Mouse (Mus musculus): ENCODE measurements around the gene Polr2f. TPM values are rescaled to one million over a fixed set of nuclear protein-coding genes. Genes with fewer than 3 reads are reported as not detected.

Gene Polr2f
- polyA plus RNA-seq (2017; shearing (Covaris generic)), result 100 to 1,000 TPM; 105 to 132 TPM

DNA sequence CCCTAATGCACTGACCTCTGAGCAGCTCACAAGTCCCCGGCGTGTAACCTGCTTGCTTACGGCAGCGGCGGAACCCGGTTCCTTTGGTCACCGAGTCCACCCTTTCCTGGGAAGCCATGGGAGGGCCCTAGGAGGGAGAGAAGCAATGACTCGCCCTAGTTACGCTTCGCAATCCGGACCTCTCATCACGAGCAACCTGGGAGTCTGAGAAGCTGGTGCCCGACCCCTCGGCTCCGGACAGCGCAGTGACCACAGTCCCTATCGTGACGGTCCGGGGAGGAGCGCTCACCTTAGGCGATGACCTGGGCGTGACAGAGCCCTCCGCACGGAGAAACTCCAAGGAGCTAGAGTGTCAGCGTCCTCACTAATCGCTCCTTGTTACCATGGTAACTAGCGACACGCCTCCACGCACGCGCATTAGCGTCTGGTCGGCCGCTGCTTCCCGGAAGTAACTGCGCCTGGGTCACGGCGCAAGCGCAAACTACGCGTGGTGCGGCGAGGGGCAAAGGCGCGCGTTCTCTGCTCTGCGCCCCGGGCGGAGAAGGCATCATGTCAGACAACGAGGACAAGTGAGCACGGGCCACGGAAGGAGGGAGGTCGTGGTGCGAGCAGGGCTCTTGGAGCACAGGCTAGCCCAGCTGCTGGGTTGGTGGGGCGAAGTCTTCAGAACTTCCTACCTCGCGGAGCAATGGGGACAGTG lies at the start of gene Polr2f, which contains the start of gene 1700088E04Rik:
Gene Polr2f, plus strand, starts transcription at position 144 of the 700 bp plus-strand sequence.
Gene 1700088E04Rik, minus strand, starts transcription at position 388 of the 700 bp plus-strand sequence.
- peak; percentile 74 for ATAC-seq

DNA sequence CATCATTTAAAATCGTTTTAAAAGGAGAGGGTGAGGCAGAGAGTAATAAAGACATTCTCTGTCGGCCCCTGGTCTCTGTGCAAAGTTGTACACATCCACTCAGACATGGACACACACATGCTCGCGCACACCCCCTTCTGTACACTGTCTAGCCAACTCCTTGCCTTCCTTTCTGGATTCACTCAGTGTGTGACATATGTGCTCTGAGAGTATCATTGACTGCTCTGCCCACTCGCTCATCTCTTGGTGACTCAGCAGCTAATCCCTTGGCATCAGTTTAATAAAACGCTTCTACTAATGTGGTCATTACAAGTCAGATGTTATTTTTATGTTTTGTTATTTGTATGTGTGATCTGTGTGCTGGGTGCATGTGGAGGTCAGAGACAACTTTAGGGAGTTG lies 48.5 kb upstream of the Polr2f start:
- ATAC-seq, result no peak

DNA sequence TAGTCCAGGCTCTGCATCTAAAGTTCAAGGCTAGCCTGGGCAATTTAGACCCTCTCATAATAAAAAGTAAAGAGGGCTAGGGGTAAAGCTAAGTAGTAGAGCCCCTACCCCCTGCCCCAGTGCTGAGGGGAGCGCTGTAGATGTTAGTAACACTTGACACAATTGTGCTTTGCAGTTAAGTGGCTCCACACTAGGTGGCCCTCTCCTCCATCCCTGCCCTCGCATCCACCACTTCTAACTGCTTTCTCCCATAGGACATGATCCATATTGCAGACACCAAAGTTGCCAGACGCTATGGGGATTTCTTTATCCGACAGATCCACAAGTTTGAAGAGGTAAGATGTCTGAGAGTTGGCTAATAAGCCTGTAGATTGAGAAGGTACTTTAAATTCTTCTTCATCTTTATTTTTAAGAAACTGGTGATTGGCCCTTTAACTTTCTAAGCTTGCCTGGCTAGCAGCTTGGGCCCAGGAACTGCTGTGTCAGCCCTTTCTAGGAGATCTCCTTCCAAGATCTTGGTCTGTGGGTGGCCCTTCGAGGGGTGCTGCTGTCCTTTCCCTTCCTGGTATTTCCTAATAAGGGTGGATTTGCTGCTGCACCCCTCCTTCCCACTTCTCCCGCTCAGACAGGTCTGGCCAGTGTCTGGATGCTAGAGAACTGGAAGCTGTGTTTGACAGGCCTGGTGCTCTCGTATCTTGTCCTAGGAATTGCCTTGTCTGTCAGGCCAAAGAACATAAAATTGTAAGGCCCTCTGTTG lies 47.5 kb upstream of the Polr2f start:
- ATAC-seq, result no peak

DNA sequence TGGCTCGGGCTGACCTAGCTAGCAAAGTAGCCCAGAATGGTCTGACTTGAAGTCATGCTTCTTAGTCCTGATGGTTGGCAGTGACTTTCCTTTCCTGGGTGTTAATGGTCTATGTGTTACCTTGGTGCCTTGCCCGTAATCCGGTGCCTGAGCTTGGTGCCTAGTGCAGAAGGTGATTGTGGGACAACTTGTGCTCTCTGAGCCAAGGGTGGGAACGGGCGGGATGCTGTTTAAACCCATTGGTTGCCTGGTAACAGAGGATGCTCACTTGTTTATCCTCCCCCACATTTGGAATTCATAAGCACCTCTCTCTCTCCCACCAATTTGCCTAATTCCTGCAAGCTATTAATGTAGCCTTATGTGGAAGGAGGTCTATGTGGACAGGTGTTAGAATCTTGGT lies 45.3 kb upstream of the Polr2f start:
- ATAC-seq, result no peak

DNA sequence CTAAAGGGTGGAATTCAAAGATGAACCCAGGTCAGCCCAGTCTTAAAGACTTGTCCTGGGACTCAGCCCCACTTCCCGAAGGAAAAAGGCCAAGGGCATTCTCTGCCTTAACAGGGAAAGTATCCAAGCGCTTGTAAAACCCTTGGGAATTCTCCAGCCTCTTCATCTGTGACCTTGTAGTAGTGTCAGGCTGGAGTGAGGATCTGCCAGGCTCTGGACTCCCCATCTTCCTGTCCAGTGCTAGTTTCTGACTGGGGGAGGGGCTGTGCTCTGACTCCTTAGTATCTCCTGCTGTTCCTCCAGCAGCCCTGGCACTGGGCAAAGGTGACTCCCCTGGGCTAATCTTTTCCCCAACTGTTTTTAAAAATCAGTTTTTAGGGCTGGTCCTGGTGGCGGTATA lies 44.3 kb upstream of the Polr2f start:
- ATAC-seq, result no peak

DNA sequence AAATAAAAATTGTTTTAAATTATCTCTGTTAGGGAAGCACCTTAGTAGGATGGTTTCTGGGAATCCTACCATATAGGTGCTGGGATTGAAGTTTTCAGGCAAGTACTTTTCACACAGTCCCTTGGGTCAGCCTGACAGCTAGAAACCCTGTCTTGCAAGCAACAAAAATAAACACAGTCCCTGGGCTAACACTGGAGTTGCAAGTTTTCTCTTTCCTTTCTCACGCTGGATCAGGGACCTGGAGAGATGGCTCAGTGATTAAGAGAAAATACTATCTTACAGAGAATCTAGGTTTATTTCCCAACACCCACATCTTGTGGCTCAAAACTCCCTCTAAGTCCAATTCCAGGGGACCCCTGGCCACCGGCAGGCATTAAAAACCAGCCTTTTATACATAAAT lies 43.7 kb upstream of the Polr2f start:
- ATAC-seq, result no peak

DNA sequence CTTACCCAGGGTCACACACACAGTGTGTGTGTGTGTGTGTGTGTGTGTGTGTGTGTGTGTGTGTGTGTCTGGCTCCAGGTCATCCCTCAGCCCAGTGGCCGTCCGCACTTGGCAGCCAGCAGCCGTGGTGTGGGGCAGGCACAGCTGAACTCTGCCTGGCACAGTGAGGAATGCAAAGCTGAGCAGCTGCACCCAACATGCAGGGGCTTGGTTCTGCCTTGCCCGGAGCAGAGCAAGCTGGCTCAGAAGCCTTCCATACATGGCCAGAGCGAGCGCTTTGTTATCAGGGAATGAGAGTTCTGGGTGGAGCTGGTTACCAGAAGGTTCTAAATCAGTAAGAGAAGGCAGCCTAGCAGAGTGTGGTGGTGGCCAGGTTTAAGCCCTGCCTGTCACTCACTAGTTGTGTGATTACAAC lies 43.2 kb upstream of the Polr2f start:
- ATAC-seq, result no peak

DNA sequence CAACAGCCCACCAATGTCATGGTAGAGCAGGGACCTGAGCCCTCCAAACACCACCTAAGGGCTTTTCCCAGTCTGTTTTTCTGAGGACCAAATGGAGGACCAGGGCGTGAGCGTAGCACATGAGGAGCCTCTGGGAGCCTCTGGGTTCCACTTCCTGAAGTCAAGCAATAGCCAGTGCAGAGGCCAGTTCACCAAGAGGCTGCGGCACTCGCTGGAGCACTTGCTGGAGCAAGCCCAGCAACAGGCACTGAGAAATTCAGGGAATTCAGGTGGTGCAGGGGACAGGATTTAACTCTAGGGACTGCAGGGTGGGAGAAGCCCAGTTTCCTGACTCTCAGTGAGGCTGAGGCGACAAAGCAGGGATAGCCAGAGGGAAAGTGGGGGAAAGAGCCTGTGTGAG lies 42.6 kb upstream of the Polr2f start:
- ATAC-seq, result no peak

DNA sequence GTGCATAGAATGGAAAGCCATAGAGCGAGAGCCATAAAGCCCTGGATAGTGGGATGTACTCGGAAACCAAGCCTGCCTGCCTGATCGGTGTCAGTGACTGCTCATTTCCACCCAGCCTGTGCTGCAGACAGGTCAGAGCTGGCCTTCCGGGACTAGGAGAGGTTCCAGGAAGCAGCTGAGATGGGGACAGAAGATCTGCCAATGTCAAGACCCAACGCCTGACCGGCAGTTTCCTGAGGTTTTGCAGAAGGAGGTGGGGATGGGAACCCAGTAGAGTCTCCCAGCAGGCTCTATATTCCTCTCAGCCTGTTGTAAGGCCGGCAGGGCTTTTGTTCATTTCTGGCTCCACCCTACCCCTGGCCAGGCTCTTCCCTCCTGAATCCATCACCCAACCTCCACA lies 41.9 kb upstream of the Polr2f start:
- no peak for ATAC-seq

DNA sequence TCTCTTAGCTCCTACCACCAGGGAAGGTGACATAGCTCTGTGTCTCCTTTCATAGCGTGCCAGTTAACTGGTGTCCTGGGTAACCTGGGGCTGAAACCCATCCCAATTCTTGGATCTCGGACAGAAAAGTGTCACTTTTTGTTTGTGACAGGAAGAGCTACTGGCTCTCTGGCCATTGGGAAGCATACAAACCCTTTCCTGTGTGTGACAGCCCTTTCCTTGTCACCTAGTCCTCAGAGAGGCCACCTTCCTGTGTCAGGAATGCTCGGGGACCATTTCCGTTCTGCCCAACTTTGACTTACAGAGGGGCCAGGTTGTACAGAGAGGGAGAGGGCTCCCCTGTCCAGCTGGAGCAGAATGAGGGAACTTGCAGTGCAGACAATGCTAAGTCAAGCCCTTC lies 41.4 kb upstream of the Polr2f start:
- ATAC-seq, result no peak

DNA sequence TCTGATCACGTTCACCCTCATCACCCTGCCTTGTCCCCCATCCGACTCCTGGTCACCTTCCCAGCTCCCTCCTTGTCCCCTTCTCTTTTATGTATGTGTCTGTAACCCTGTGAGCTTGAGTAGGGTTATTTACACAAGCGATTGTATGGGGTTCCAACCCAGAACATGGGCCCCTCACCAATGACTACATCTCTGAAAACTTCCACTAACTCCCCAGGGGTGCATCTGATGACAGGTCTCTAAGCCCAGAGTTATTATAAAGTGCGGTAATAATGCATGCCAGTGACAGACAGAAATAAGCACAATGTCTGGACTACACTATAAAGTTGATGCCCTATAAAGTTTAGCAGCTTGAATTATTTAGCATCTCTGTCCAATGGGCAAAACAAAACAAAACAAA lies 40.4 kb upstream of the Polr2f start:
- ATAC-seq, result no peak

DNA sequence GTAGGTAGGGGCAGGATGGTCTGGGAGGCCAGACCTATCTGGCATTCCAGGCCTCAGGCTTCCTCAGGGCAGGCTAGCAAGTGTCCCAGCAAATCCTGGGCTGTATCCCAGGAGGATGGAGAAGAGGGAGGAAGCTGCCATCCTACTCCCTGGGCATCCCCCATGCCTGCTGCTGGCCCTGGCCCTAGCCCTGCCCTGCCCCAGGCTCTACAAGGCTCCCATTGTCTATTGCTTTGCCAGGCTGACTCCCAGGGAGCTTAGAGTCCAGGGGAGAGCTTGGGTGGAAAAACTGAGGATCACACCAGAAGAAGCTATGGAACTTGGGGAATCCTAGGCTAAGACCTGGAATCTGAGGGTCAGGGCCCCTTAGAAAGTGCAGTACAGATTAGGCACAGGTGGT lies 39.3 kb upstream of the Polr2f start:
- ATAC-seq, result no peak

DNA sequence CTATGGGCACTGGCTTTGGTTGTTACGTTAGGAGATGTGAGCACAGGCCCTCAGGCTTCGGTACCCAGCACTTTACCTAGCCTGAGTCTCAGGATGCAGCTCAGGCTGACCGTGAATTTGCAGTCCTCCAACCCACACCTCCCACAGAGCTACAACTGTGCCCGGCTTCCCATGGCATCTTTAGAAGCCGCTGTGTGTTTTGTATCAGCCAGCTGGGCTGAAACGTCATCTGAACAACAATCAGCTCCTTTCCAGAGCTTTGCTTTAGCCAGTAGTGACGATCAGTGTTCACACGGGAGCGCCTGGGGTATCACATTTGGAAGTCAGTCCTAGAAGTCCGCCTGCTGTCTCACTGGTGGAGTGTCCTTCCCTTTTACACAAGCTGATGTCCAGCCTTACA lies 37.5 kb upstream of the Polr2f start:
- no peak for ATAC-seq

DNA sequence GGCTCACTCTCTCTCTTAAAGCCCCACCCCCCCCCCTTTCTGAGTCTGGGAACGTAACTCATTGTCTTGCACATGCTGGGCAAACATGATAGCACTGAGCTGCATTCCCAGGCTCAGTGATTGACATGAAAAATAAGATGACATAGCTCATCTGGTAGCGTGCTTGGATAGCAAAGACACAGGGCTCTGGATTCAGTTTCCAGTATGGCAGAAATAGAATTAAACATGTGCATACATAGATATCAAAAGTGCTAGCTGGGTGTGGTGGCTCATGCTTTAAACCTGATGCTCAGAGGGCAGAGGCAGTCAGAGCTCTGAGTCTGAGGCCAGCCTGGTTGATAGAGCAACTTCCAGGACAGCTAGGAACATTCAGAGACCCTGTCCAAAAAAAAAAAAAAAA lies 35.0 kb upstream of the Polr2f start:
- no peak for ATAC-seq

DNA sequence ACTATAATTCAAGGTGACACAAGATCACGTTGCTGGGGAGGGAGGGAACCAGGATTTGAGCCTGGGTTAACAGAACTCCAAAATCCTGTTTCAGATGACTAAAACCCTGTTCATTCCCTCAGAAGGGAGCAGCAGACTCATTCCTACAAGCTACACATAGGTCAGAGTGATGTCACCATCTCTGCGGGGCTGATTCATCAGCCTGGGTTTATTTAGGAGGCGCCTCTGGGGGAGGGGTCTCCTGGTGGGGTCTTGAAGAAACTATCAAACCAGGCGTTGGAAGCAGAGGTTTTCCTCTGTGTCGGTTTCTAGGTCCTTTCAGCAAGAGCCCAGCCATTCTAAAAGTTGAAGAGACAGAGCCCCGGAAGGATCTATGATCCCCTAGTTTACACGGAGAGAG lies 32.8 kb upstream of the Polr2f start:
- ATAC-seq, result no peak

DNA sequence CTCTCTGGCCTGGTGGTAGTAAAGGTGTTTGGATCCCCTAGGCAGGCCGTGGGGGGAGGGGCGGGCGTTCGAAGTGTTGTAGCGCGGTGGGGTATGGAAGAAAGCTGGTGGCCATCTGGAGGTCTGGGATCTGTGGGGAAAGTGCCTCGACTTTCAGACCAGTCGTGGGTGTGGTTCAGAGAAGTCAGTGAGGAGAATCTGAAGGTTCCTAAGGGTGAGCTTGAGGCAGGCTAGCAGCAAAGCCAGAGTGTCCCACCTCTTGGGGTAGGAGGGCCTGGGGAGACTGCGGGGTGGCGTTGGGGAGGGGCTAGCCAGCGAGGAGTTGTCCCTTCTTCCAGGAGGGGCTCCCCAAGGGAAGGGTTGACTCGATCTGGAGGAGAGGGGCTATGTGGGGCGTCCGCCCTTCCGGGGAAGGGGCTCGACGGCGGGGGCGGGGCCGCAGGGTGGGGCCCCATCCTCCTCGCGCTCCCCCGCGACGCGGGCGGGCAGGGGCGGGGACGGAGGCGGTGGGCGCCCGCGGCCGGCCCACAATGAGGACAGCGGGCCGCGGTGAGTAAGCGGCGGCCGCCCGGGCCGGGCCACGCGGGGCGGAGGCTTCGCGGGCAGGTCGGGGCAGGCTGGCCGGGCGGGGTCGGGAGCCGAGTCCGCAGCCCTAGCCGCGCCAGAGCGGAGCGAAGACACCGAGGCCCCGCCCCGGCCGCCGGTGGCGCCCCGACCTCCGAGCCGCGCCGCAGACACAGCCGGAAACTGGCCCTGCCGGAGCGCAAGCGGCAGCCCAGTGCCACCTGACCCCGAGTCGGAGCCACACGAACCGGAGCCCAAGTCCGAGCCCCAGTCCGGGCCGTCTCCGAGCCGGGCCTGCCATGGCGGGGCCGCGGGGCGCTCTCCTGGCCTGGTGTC lies 32.1 kb upstream of the Polr2f start, which contains the start of gene Micall1:
Gene Micall1, plus strand, starts transcription at position 478 of the 900 bp plus-strand sequence.
- ATAC-seq, result peak; percentile 80

DNA sequence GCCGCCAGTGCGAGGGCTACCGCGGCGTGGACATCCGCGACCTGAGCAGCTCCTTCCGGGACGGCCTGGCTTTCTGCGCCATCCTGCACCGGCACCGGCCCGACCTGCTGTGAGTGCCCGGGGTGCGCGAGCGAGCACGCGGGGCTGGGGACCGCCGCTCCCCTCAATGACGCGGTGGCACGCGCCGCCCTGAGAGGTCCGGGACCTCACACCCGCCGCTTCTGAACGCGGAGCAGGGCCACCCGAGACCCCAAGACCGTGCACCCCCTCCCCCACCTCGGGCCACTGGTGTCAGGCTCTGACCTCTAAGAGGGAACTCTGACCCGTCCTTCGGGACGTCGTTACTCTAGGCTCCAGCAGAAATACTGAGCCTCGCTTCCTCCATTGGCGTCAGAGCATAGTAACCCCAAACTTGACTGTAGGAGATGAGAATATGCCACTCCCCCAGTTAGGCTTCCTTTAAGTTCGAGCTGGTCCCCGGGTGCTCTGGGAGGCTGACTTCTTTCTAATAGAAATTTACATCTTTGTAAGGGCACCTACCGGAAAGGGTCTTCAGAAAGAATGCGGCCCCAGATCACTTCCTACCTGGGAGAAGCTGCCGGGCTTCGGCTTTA lies 31.4 kb upstream of the Polr2f start:
- ATAC-seq, result peak; percentile 55

DNA sequence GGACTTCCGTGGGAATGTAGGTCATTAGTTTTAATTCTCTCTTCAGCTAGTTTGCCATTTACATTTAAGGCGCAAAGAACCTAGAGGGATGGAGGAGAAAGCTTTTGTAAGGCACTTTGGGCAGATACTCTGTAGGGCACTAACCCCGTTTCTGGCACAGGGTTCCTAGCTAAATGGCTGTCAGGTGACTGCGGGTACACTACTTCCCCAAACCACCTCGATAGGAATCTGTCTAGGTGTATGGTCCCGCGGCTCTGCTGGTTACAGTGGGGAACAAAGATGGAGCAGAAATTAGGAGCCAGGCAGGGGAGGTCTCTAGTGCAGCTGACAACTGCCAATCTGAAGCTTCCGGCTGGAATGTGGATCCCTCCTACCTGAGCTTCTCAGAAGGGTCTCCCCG lies 30.8 kb upstream of the Polr2f start:
- no peak for ATAC-seq

DNA sequence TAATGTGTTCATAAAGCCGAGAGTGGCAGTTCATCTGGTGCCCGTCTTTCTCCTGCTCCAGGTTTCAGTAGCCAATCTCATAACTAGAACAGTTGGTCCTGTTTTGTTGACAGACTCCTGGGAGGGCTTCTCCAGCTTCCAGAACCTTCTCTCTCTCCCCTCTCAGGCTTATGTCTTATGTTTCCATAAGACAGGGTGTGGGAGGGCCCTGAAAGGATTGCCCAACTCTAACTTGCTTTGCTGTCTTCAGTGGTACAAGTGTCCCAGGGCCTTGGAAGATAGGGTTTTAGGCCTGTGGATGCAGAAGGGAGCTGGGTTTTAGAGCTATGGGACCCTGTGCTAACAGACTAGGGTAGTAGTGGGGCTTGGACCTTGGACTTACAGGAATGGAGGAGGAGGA lies 30.3 kb upstream of the Polr2f start:
- no peak for ATAC-seq

DNA sequence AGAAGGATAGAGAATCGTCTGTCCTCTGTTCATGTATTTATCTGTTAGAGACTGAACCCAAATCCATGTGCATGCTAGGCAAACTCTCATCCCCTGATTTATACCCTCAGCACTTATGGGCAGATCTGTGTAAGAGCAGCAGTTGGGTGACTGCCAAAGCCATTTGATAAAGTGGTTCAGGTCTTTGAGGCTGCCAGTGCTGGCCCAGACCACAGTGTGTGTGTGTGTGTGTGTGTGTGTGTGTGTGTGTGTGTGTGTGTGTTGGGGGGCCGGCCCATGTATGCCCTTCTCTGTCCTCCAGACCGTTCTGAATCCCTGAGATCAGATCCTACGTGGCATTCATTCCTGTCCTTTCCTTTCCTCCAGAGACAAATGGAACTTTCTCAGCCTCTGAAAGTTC lies 29.0 kb upstream of the Polr2f start:
- ATAC-seq, result no peak

DNA sequence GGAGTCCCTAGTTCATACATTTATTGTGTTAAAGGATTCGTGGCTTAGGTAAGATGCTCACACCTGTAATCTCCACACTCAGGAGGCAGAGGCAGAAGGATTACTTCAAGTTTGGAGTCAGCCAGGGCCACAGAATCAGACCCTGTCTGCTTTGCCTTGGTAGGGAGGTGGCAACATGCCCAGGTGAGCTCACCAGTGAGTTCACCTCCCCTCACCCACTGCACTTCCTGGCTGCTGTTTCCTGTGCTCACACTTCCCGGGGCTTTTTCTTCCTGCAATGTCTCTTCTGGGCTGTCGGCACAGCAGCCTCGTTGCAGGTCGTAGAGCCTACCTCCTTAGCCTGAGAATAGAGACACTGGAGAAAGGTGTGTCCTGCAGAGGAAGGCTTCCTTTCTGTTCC lies 25.5 kb upstream of the Polr2f start:
- ATAC-seq, result peak; percentile 87

DNA sequence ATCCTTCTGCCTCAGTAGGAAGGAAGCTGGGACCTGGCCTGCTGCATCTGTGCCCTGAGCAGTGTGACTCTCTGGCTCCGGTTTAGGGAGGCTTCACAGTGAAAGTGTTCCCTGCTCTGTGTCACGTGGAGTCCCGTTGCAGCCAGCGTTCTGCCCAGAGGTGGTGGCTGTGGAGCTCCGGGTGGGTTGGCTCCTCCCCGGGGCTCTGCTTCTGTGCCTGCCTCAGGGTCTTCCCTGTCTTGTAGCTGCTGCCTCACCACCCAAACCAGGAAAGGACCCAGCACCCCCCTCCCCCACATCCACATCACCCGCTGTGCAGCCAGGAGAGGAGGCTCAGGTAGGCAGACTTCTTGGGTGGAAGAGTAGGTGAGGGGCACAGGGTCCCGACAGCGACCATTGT lies 21.3 kb upstream of the Polr2f start:
- no peak for ATAC-seq

DNA sequence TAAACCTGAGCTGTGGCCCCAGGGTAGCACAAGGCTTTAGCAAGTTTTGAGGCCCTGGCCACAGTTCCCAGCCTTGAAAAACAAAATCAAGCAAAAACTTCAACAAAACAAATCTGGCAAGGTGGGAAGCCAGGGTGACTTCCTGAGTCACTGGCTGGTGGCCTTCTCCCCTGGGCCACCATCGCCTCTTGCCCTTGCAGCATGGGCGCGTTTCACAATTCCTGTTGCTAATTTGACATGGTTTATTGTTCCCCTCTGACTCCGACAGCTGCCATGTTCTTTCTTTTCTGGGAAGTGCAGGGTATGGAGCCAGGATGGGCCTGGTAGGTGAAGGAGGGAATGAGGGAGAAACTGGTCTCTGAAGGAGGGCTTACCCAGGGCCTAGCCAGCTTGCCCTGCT lies 18.7 kb upstream of the Polr2f start:
- no peak for ATAC-seq

Measured in activated CD4-positive, CD25-positive, alpha-beta regulatory T cell, adult 4 months (primary cell).